Mouse (Mus musculus) lung, adult 2 months (tissue): ENCODE measurements around the gene Cdc14b.

Experiments used
- CTCF ChIP-seq: fragments of 200-500 bp; IDR thresholded peaks from 2 replicates; pipeline ENCODE4 v1.5.1; 2011; ENCODE audit warnings: mild to moderate bottlenecking, low read length, control low read depth; ENCODE audit not compliant: insufficient read depth
- POLR2A ChIP-seq: fragments of 200-500 bp; IDR thresholded peaks from 2 replicates; pipeline ENCODE4 v1.6.1; 2011; ENCODE audit warnings: low read depth, mild to moderate bottlenecking, control low read depth, low read length, borderline replicate concordance; ENCODE audit errors: extremely low read depth

- TF ChIP-seq CTCF: no peak
- no peak for TF ChIP-seq POLR2A
Measured at GRCm38 (mm10) chr13:64185176-64185575, 89.9 kb downstream of the Cdc14b start.
